Mouse (Mus musculus) kidney, adult 2 months (tissue): ENCODE results near the gene Meis1. TPM values are rescaled to one million over a fixed set of nuclear protein-coding genes. Genes with fewer than 3 reads are reported as not detected.

Experiments used
- DNase-seq: peaks from one replicate; pipeline ENCODE4 v3.0.0; 2021
- H3K27ac ChIP-seq: fragments of 200-500 bp; 2 replicates; pipeline ENCODE4 v1.5.1; 2012; ENCODE audit warnings: low read depth, low read length, control low read depth, inconsistent platforms; ENCODE audit not compliant: insufficient read depth
- H3K27me3 ChIP-seq: fragments of 200-500 bp; replicated peaks from 2 replicates; pipeline ENCODE4 v1.6.1; 2012; ENCODE audit warnings: mild to moderate bottlenecking, moderate library complexity, low read length, inconsistent platforms; ENCODE audit not compliant: control insufficient read depth, insufficient read depth
- H3K36me3 ChIP-seq: fragments of 200-500 bp; 2 replicates; pipeline ENCODE4 v1.6.1; 2012; ENCODE audit warnings: mild to moderate bottlenecking, moderate library complexity, low read length, inconsistent platforms; ENCODE audit not compliant: control insufficient read depth, insufficient read depth
- H3K4me1 ChIP-seq: fragments of 200-500 bp; 2 replicates; pipeline ENCODE4 v1.6.1; 2011; ENCODE audit warnings: low read length; ENCODE audit not compliant: control insufficient read depth, insufficient read depth
- H3K4me3 ChIP-seq: fragments of 200-500 bp; 2 replicates; pipeline ENCODE4 v1.5.1; 2011; ENCODE audit warnings: mild to moderate bottlenecking, low read depth, low read length, control low read depth; ENCODE audit not compliant: insufficient read depth
- CTCF ChIP-seq: fragments of 200-500 bp; conservative IDR thresholded peaks from 2 replicates; pipeline ENCODE4 v1.5.1; 2011; ENCODE audit warnings: low read depth, mild to moderate bottlenecking, control low read depth, low read length, moderate library complexity, mixed read lengths; ENCODE audit not compliant: insufficient read depth, insufficient read length
- POLR2A ChIP-seq: fragments of 200-500 bp; IDR thresholded peaks from one replicate; pipeline ENCODE4 v1.6.1; 2011; ENCODE audit warnings: low read depth, low read length, control low read depth
- WGBS: fragments of 180-500 bp; shearing (Covaris S2); methylation state at CpG from one replicate; pipeline ENCODE4 v1.1.7; 2018; 5-methylcytosine and 5-hydroxymethylcytosine counted together
- polyA plus RNA-seq: library from polyadenylated mRNA; depleted of rRNA; stranded (reverse); fragments of >200 nt; gene quantifications from 2 replicates; pipeline ENCODE4 v1.2.3, GENCODE M21; 2012

Meis1 gene
- polyA plus RNA-seq, 1 experiment, result 6.2 TPM

DNA sequence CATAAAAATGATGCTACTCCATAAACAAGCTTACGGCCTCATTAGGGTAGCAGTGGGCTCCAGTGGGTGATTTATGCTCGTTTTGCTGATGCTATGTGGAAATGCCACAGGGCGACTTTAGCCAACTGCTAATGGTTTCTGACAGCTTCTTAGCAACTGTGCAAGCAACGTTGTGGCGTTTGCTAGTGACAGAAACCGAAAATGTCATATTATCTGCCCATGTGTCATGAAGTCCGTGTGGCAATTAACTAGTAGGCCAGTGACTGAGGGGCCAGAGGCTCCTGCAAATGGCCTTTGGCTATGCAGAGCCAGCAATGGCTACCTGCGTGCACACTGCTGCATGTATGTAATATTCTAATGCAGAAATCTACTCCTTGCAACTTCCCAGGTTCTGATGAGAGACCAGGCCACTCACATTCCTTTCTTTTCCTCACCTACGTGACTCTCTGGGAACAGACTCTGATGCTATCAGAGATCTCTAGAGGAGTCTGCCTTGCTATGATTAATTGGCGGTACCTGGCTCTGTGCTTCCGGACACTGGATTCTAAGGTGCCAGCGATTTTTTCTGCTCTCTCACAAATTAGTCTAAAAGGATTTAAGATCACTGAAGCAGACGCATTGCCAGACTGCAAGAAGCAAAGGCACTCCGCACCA is 73.7 kb downstream of the Meis1 start:
- no peaks in the 10 kb centered on the region for H3K27me3 ChIP-seq
- WGBS, result 61% methylated on average over 14 of the region's 14 CpGs

DNA sequence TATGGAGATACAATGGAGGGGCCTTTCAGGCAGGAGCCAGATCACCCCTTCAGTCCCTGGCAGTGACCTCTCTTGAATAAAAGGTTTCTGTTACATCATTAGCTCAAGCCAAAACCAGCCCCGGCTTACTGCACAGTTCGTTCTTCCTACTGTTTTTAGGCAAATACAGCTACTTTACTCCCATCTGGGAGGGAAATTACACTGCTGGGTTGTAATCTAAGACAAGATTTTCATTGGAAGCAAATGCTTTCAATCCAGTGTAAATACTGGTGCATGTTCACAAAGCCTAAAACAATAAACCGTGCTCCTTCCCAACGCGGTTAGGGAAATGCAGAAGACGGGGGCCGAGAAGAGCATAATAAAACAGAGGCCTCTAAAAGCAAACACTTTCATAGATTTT is 74.6 kb downstream of the Meis1 start:
- Histone ChIP-seq H3K27me3 (no peaks in the 10 kb centered on the region), H3K4me1 (no peaks in the 10 kb centered on the region), H3K36me3 (no peaks in the 10 kb centered on the region), H3K4me3 (no peak overlapping the region), H3K27ac (no peak overlapping the region)
- whole genome bisulfite sequencing, result 69% methylated on average over 7 of the region's 7 CpGs
- no peak for DNase-seq
- TF ChIP-seq POLR2A (no peak), CTCF (no peak)

More for the DNA sequence above, 73.7 kb downstream of the Meis1 start:
- no peaks in the 10 kb centered on the region for H3K36me3 ChIP-seq
- DNase-seq, result no peak
- no peaks in the 10 kb centered on the region for H3K4me1 ChIP-seq
- no peak for TF ChIP-seq CTCF
- TF ChIP-seq POLR2A, result no peak
- no peak overlapping the region for H3K4me3 ChIP-seq
- no peak overlapping the region for H3K27ac ChIP-seq

DNA sequence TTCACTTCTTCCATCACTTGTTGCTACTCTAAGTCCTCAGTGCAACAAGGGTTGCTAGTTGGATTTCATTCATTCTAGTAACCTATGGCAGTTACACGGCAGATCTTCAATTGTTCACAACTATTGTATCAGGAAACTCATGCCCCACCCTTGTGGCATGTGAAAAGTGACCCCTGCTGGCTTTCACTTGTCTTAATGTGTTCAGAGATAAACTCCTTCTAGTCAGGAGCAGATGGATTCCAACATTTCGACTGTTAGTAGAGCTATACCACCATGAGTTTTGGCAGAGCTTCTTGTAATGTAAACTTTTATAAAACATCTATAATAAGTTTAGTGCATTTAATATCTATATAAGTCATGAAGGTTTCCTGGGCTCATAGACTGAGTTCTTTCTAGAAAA is 75.8 kb downstream of the Meis1 start:
- H3K4me3 ChIP-seq, result no peak overlapping the region
- no peaks in the 10 kb centered on the region for H3K4me1 ChIP-seq
- H3K27me3 ChIP-seq, result no peaks in the 10 kb centered on the region
- no peak overlapping the region for H3K27ac ChIP-seq
- DNase-seq, result no peak
- H3K36me3 ChIP-seq, result no peaks in the 10 kb centered on the region
- 76% methylated on average over 2 of the region's 2 CpGs for WGBS
- no peak for TF ChIP-seq POLR2A
- no peak for TF ChIP-seq CTCF

DNA sequence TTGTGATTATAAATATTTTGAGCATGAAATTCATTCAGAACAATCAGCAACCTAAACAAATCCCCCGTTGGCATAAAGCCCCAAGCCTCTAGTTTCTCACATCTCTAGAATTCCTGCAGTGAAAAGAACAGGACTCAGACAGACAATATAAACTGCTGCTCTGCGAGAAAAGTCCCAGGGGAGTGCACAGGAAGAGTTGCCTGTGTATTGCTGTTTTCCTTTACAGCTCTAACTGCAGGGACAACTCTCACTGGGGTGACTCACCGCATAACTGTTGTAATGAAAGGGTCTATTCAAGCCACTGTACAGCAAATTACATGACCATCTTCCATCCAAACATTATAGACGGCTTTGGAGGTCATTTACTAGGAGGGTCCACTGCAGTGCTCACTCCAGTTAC is 77.9 kb downstream of the Meis1 start:
- peak; percentile 48 for DNase-seq
- TF ChIP-seq CTCF (no peak), POLR2A (no peak)

DNA sequence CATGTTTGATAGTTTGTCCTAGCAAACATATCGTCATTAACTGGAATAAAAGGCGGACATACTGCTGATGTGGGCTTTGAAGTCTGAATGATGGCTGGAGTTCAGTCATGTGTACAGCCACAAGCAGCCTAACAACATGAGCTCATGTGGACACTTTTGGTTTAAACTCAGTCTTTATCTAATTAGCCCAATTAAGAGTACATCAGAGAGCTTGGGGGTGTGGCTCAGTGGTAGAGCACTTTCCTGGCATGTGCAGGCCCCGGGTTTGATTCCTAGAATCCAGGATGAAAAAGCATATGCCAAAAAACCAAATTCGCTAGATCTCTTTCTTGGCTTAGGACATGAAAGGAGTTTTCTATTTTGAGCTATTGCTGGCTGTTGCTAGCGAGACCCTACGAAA is 83.9 kb downstream of the Meis1 start:
- no peak for DNase-seq
- WGBS, result 77% methylated on average over 6 of the region's 6 CpGs
- Histone ChIP-seq H3K4me3 (no peak overlapping the region), H3K36me3 (no peaks in the 10 kb centered on the region), H3K27ac (no peak overlapping the region), H3K4me1 (no peaks in the 10 kb centered on the region), H3K27me3 (no peaks in the 10 kb centered on the region)
- TF ChIP-seq POLR2A (no peak), CTCF (no peak)

More for the DNA sequence above, 77.9 kb downstream of the Meis1 start:
- H3K36me3 ChIP-seq, result no peaks in the 10 kb centered on the region
- WGBS, result 47% methylated on average over 4 of the region's 4 CpGs
- no peaks in the 10 kb centered on the region for H3K4me1 ChIP-seq
- no peak overlapping the region for H3K27ac ChIP-seq
- no peaks in the 10 kb centered on the region for H3K27me3 ChIP-seq
- no peak overlapping the region for H3K4me3 ChIP-seq

DNA sequence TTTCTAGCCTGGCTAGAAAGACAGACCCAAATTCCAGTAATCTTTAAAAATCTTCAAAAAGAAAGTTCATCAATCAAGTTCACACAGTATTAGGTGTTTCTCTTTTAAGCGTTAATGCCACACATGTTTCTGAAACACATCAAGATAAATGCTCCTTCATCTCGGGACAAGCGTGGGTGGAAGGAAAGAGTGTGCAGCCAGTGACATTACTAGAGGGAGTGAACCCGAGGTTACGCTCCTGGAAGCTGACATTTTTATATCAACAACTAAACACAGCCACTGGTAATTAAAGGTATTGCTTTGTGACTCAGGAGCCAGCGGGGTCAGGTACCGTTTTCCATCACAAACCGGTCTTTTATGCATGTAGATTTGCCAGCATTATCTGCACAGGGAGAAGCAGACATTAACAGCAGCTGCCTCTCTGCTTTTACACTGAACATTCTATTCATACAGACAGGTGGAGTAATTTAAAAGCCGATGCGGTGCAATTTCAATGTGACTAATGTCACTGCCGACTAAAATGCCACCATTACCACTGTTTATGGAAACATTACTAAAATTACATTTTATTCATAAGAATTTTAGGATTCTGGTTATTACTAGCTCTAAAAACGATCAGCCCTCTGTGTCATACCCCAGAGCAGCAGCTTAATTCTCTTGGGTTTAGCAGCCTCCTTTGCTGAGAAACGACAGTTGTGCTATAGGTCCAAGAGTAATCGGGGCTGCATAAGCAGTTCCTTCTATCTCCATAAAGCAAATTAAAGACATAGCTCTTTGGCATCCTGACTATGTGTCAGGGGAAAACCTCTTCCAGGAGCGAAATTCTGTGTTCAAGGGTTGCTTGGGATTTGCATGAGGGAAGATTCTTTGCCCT is 87.5 kb downstream of the Meis1 start:
- Histone ChIP-seq H3K36me3 (no peaks in the 10 kb centered on the region), H3K27ac (no peak overlapping the region), H3K4me3 (no peak overlapping the region), H3K4me1 (peaks cover 4% of the 10 kb centered on the region; the same call in 1 of the 2 replicates), H3K27me3 (no peaks in the 10 kb centered on the region)
- DNase-seq, result no peak
- no peak for TF ChIP-seq CTCF
- TF ChIP-seq POLR2A, result no peak
- WGBS, result 47% methylated on average over 15 of the region's 15 CpGs

DNA sequence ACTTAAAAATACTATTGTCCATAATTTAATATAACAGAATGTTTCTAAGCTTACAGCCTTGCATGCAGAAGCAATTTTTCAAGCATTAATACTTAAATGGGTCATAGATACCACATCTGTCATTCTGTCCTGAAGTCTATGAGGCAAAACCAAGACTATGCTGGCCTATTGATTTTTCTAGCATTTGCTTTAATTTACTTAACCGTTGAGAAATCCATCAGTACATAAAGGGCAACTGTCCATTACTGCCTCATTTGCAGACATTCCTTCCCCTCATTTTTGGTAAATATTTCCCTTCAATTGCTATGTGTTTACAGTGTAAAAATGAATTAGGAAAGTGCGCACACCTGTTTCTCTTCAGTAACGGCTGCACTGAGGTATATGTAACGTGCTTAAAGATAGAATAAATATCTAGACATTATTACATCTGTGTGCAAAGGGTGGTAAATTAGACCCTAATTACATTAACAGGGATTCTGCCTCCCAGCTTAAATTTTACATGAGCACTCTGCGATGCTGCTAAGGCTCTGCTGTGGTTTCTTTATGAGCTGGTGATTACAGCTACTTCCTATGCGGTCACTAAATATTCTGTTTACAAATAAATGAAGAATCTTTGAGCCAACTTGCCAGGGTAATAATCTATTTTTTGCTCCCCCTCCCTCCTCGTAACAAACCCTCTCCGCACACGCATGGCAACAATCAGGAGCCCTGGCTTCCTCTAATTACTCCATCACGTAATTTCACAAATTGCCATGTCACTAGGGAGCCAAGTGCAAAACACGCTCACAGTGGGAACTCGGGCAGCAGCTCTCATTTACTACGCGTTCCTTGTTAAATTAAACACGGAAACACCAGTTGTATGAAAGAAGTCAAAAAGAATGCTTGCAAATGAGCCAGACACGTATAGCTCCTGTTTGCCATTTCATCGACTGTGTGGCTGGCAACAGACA is 88.7 kb downstream of the Meis1 start:
- Histone ChIP-seq H3K4me1 (peaks cover 4% of the 10 kb centered on the region; the same call in 1 of the 2 replicates), H3K27me3 (no peaks in the 10 kb centered on the region)
- WGBS, result 87% methylated on average over 17 of the region's 17 CpGs

More for the DNA sequence above, 88.7 kb downstream of the Meis1 start:
- Histone ChIP-seq H3K4me3 (no peak overlapping the region), H3K27ac (no peak overlapping the region), H3K36me3 (no peaks in the 10 kb centered on the region)
- no peak for TF ChIP-seq CTCF
- no peak for TF ChIP-seq POLR2A
- DNase-seq, result no peak
